Mouse (Mus musculus): Measurements from ENCODE around the gene Gramd1b. TPM values are rescaled to one million over a fixed set of nuclear protein-coding genes. Genes with fewer than 3 reads are reported as not detected.

Gramd1b gene
- polyA plus RNA-seq, 1 experiment = not detected

DNA sequence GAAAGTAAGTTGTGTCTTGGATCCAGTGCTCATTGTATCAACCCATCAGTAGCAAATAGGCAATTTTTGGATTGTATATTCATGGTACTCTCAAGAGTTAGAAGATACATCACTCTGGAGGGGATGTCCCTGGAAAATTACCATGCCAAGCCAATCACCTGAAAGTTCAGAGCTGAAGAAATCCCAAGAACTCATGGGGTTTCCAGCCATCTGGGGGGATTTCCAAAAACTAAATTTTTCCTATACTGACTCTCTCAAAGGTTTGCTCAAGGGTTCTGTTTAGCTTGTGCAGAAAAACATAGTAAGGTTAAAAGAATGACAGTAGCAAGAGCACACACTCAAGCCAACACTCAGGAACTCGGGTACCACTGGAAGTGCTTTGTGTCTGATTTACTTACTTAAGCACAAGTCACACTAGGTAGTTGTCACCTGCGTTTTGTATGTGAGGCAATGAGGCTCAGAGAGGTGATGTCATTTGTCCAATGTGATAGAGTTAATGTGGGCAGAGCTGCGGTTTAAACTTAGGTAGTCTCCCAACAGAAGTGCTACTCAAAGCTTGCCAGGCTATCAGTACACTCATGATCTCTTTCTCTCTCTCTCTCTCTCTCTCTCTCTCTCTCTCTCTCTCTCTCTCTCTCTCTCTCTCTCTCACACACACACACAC lies 6.0 kb upstream of the Gramd1b start:
- TF ChIP-seq GATA1 (IDR thresholded peaks at IDR 0.05; ENCODE audit: low read length) = no peak

DNA sequence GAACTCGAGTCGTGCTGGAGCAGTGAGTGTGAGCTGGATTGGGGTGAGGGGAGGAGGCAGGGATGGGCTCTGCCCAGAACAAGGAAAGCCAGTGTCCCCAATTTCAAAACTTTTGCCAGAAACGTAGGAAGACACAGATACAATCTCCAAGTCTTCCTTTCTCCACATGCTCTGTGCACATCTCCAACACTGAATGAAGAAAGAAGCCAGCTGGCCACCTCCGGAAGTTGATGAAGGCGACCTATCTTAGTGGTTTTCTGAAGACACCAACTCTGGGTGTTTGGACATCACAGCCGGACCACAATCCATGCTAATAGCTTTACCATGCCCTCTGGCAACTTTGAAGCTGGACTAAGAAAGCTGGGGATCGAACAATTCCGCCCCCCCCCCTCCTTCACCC lies 647 bp downstream of the Gramd1b start:
- TF ChIP-seq GATA1 (IDR thresholded peaks at IDR 0.05; ENCODE audit: low read length) = no peak

DNA sequence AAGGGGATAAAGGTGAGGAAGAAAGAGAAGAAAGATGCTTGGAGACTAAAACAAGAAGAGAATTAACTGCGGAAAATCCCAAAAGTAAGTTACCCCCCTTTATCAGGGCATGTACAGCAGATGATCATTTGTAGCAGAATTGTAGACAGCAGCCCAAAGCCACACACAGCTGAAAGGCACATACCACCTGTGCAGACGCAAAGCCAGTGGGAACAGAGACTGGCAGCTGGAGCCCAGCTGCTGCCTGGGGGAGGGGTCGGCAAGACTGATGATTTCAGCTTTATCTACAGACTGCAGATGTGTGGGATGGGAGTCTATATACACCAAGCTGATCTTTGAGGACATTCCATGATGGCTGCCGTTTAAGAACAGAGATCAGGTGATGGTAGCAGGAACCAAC lies 2.5 kb downstream of the Gramd1b start:
- no peak for TF ChIP-seq GATA1 (IDR thresholded peaks at IDR 0.05; ENCODE audit: low read length)

DNA sequence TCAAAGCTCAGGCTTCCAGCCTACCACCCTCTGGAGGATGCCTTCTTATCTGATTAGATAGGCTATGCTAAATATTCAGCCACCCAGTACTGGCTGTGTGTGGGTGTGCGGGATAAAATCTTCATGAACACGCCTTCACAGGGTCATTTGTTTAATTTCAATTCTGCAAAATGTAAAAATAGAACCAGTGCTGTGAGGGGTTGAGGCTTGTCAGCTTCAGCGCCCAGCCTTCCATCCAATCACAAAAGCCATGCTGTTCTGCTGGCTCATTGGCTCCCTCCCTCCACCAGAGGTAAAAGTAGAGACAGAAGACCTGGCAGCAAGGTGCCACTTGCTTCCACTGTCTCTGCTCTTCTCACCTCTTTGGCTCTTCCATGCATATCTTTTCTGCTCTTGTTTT lies 4.3 kb downstream of the Gramd1b start:
- no peak for TF ChIP-seq GATA1 (IDR thresholded peaks at IDR 0.05; ENCODE audit: low read length)

DNA sequence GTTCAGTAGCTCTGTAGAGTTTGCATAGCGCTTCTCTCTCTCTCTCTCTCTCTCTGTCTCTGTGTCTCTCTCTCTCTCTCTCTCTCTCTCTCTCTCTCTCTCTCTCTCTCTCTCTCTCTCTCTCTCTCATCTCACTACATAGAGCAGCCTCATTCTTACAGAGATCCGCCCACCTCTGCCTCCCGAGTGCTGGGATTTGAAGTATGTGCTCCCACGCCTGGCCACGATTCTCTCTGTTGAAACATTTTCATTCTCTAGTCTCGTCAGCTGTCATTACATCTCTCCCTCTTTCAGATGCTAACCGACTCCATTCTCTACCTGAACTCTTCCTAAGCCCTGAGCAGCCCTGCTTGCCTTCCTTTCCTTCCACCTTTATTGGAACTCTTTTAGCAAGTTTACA lies 9.0 kb downstream of the Gramd1b start:
- no peak for TF ChIP-seq GATA1 (IDR thresholded peaks at IDR 0.05; ENCODE audit: low read length)

DNA sequence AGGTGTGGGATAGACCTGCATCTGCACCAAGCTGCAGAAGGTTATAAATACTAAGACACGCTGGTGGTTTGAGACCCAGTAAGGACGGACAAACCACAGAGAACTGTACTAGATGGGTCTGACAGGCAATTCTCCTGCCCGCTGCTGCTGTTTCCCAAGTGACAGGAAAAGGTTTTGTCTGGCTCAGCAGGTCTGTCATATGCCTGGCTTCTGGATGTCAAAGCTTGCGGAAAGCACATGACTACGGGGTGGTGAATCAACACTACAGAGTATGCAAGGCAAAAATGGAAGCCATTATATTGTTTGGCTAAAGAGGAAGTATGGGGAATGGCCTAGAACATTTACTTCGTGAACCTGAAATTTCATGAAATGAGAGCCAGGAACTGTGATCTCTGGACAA lies 10.1 kb downstream of the Gramd1b start:
- TF ChIP-seq GATA1 (IDR thresholded peaks at IDR 0.05; ENCODE audit: low read length) = no peak

DNA sequence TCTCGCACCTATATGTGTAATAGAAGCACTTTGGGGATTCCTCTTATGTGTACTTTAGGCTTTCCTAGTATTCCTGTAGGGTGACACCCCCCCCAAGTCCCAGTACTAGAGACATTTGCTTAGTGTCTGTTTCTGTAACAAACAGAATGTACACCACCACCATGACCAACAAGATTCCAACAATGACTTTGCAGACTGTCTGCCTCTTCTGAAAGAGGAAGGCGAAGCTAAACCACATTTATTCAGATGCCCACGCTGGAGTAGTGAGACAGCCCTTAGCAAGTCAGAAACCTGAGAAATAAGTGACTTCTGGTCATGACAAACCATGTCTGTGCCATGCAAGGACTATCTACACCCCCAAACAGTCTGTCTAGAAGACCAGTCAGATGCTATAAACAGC lies 11.9 kb downstream of the Gramd1b start:
- no peak for TF ChIP-seq GATA1 (IDR thresholded peaks at IDR 0.05; ENCODE audit: low read length)

DNA sequence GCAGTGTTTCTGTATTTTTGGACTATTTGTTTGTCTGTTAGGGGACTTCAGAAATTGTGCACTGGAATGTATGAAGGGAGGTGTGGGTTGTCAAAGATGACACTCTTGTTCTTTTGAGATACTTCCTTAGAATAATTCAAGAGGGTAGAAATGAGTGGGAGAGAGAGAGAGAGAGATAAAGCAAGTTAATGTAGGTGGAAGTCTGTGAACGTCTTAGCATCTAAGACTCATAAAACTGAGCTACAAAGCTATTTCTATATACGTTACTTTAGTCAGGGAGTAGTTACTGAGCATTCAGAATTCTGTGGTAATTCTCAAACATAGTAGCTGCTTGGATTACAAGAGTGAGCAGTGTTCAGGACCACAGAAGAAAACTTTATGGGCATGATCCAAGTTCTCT lies 19.2 kb downstream of the Gramd1b start:
- no peak for TF ChIP-seq GATA1 (IDR thresholded peaks at IDR 0.05; ENCODE audit: low read length)

DNA sequence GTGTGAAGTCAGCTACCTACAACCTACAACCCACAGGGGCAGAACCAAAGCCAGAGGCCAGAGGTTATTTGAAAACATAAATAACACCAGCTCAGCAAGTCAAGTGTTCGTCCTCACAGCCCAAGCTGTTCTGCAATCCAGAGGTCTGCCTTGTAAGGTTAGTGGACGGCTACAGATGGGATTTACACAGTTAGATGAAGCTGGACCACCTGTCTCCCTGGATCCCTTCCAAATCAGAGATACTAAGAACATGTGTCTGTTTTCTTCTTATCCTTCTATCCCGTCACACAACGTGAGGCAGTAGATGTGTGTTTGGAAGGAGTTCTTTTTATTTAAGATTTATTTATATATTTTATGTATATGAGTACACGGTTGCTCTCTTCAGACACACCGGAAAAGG lies 21.7 kb downstream of the Gramd1b start:
- TF ChIP-seq GATA1 (IDR thresholded peaks at IDR 0.05; ENCODE audit: low read length) = no peak

DNA sequence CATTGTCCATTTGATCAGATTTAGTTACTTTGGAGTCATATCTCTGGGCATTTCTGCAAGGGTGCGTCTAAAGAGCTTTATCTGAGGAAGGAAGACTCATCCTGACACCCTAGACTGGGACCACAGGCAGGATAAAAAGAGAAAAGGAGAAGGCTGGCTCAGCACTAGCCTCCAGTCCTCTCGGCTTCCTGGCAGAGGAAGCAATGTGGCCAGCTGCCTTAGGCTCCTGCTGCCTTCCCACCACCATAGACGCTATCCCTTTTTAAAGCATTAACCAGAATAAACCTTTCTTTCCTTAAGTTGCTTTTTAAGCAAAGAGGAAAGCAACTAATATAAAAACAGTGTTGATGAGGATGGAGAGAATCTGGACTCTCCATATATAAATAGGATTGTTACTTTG lies 24.6 kb downstream of the Gramd1b start:
- TF ChIP-seq GATA1 (IDR thresholded peaks at IDR 0.05; ENCODE audit: low read length) = no peak

DNA sequence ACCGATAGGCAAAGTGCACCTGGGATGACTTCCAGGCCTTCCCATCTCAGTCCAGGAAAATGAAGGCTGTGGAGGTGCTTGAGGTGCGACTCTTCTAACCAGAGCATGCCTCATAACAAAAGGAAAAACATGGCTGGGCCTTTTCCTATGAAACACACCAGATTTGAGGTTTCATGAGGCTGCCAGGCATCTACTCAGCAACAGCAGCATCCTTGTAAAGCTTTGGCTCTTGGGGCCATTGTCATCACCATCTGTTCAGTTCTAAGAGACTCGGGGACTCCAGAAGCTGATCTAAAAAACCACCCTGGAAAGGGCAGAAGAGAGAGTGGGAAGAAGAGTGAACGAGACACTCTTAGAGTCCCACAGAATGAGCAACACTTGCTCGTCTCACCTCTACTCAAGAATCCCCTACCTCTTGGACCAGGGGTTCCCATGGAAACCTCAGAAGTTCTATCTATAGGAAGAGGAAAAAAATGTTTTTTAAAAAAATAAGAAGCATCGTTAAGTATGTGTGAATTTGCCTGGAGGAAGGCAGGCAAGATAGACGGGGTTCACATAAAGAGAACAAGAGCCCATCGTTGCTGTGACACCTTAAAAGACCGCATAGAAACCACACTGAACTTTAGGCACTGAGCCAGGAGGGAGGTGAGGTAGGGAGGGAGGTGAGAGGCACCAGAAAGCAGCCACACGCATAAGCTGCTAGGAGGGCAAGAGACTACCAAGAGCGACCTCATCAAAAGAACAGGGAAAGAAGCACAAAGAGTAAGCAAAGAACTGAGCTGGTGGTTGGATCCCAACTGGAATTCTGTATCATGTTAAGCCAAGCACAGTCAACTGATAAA lies 25.5 kb downstream of the Gramd1b start:
- no peak for TF ChIP-seq GATA1 (IDR thresholded peaks at IDR 0.05; ENCODE audit: low read length)

DNA sequence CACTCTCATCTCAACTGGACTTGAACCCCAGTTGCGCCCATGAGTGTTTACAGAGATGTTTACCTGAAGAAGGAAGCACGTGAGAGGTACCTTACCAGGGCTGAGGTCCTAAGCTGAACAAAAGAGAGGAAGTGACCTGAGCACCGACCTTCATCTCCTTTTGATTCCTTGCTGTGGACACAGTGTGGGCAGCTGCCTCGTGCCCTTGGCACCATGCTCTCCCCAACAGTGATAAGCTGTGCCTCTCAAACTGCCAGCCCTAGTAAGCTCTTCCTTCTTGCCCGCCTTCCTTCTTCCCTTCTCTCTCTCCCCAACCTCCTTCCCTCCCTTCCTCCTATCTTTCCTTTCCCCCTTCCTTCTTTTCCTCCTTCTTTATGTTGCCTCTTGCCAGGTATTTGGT lies 26.3 kb downstream of the Gramd1b start:
- TF ChIP-seq GATA1 (IDR thresholded peaks at IDR 0.05; ENCODE audit: low read length) = no peak

DNA sequence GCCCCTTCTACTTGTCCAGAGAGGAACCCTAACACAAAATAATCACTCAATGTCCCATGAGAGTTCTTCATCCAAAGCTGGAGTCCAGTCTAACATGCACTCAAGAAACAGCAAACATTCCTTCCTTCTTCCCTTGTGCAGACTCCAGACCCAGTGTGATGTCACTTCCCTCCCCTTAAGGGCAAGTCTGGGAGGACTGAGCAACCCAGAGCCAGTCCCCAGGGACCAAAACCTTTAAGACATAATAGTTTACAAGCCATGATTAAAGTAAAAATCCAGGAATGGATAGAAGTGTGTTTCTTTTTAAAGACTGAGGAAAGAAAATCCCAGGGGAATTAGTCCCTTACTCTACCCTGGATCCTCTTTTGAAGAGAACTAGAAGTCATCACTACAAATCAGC lies 30.5 kb downstream of the Gramd1b start:
- TF ChIP-seq GATA1 (IDR thresholded peaks at IDR 0.05; ENCODE audit: low read length) = no peak

DNA sequence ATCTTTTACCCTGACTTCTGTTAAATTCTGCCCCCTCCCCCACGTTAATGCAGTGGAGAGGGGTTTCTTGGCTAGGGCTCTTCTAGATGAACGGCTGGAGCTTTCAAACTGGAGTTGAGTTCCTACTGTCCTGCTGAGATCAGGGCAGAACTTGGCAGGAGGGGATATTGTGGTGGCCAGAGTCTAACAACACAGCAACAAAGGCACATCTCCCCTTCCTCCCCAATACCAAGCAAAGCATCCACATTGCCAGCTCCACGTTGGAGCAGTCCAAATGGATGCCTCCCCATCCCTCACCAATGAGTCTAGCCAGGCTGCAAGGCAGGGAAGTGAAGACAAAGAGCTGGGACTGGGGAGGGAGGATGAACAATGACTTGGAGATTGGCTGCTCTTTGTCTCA lies 49.9 kb downstream of the Gramd1b start:
- TF ChIP-seq GATA1 (IDR thresholded peaks at IDR 0.05; ENCODE audit: low read length) = no peak

DNA sequence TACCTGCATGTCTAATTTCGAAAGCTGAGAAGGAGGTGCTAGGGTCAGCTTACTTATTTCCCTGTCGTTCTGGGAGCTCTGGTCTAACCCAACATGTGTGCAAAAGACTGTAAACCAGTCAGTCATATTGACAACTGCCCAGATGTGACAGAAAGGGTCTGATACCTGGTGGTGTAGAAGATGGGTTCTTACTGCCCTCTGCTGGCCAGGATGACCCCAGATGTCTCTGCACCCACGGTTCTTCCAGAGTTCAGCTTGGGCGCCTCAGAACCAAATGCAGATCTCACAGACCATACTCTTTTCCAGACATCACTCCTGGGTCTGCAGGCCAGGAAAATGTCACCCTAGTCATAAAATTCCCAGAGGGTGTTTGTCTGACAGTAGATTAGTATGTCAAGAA lies 51.9 kb downstream of the Gramd1b start:
- TF ChIP-seq GATA1 (IDR thresholded peaks at IDR 0.05; ENCODE audit: low read length) = no peak

DNA sequence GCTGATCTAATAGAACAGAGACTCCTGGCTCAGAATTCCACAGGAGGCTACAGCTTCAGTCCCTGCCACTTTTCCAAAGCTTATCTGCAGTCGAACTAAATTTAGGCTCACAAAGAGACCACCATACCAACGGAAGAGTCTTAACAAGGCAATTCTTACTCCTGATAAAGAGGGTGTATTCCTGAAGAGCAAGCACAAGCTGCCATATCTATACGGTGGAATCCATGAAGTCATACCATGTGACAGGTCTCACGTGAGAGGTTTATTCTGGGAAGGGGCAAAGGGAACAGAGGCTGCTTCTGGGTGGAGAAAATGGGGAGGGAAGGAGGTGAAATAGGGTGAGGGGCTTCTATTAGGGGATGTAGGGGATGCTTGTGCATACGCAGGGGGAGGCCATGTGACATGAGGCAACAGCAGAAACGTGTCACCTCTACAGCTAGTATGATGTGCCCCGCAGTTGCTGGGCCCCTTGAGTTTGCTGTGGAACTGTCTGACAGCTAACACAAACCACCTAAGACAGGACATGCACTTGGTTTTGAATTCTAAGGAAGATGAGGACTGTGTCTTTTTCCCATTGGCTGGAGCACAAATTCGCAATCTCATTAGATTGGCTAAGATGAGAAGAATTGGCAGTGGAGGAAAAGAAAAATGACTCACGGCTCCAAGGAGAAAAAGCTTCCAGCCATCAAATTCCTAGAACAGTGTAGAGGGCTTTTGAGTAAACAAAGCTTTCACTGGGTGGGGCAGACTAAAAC lies 52.9 kb downstream of the Gramd1b start:
- no peak for TF ChIP-seq GATA1 (IDR thresholded peaks at IDR 0.05; ENCODE audit: low read length)

All from G1E-ER4 (cell line).